Mouse (Mus musculus): ENCODE measurements around the gene Gjb6. TPM values are rescaled to one million over a fixed set of nuclear protein-coding genes. Genes with fewer than 3 reads are reported as not detected.

Gene Gjb6
- polyA plus RNA-seq, 1 experiment from 2014 or later = 3.7 TPM

Other genes with a start within 250 kb of the Gjb6 start
- gene Zmym2, start 247.0 kb downstream of the Gjb6 start, polyA plus RNA-seq (2016; fragmentation: Nextera tagmentation; extraction: Ambion mirVana) = 88.2 and 89.5 TPM in 2 replicates
- gene Gja3, start 75.5 kb downstream of the Gjb6 start, polyA plus RNA-seq (2016; fragmentation: Nextera tagmentation; extraction: Ambion mirVana) = 0.37 and 0.46 TPM in 2 replicates
- gene Gjb2, start 28.9 kb downstream of the Gjb6 start, polyA plus RNA-seq (2016; fragmentation: Nextera tagmentation; extraction: Ambion mirVana) = 6.7 and 12.5 TPM in 2 replicates
- not detected in 2 replicates for gene Gm4491, start 17.7 kb downstream of the Gjb6 start, polyA plus RNA-seq (2016; fragmentation: Nextera tagmentation; extraction: Ambion mirVana)

Data from forebrain, embryonic 12.5 days (tissue).